Mouse (Mus musculus): ENCODE measurements around the gene Mterf1a. TPM values are rescaled to one million over a fixed set of nuclear protein-coding genes. Genes with fewer than 3 reads are reported as not detected.
"Not testable (repeated sequence)": the region's sequence is repeated elsewhere in the genome, so short reads cannot be mapped to it uniquely, and the experiment has no call there.

The Mterf1a gene
- polyA plus RNA-seq (2012; rRNA removed) = 1.4 TPM in 2 replicates

- 2% methylated on average over 10 of the region's 47 CpGs for WGBS
- peak in 1 of 2 experiments; percentile 13 for DNase-seq (ENCODE audit: low read depth in 1 of 2, low spot score in 2 of 2)
- H3K27me3 ChIP-seq (ENCODE audit: control insufficient read depth, insufficient read depth, low read length); H3K4me1 ChIP-seq (ENCODE audit: control insufficient read depth, insufficient read depth, insufficient read length); H3K36me3 ChIP-seq (ENCODE audit: control insufficient read depth, insufficient read depth, low read length); H3K27ac ChIP-seq (ENCODE audit: insufficient read depth, low read length): not testable (repeated sequence)
- H3K4me3 ChIP-seq (ENCODE audit: extremely low read depth, insufficient read depth, insufficient read length) = peak within 1 kb of the TSS; percentile 48
Measured at GRCm38 (mm10) chr5:3893459-3894293, at the start of gene Mterf1a. Gene Mterf1a (minus strand): TSS chr5:3893933.

GRCm38 (mm10) chr5:3943169-3943568 lies 49.4 kb upstream of the Mterf1a start:
- H3K4me3 ChIP-seq (ENCODE audit: extremely low read depth, insufficient read depth, insufficient read length) = not testable (repeated sequence)

GRCm38 (mm10) chr5:3941240-3941639 lies 47.5 kb upstream of the Mterf1a start:
- no peak for TF ChIP-seq POLR2A (IDR thresholded peaks at IDR 0.05; ENCODE audit: low read depth, low read length)
- TF ChIP-seq CTCF (IDR thresholded peaks at IDR 0.05; ENCODE audit: extremely low read depth, insufficient read depth, insufficient read length, insufficient replicate concordance) = no peak
- H3K4me1 ChIP-seq (ENCODE audit: control insufficient read depth, insufficient read depth, insufficient read length) = no peaks in the 10 kb centered on the region
- WGBS = 94% methylated on average over 2 of the region's 2 CpGs

More at GRCm38 (mm10) chr5:3943169-3943568, 49.4 kb upstream of the Mterf1a start:
- not testable (repeated sequence) for H3K27me3 ChIP-seq (ENCODE audit: control insufficient read depth, insufficient read depth, low read length); DNase-seq (ENCODE audit: low read depth in 1 of 2, low spot score in 2 of 2); H3K27ac ChIP-seq (ENCODE audit: insufficient read depth, low read length); H3K36me3 ChIP-seq (ENCODE audit: control insufficient read depth, insufficient read depth, low read length); H3K4me1 ChIP-seq (ENCODE audit: control insufficient read depth, insufficient read depth, insufficient read length)
- 94% methylated on average over 4 of the region's 4 CpGs for WGBS

GRCm38 (mm10) chr5:3939335-3939734 lies 45.6 kb upstream of the Mterf1a start:
- Histone ChIP-seq H3K27ac (ENCODE audit: insufficient read depth, low read length) (no peak overlapping the region), H3K36me3 (ENCODE audit: control insufficient read depth, insufficient read depth, low read length) (no peaks in the 10 kb centered on the region), H3K27me3 (ENCODE audit: control insufficient read depth, insufficient read depth, low read length) (no peaks in the 10 kb centered on the region), H3K4me1 (ENCODE audit: control insufficient read depth, insufficient read depth, insufficient read length) (no peaks in the 10 kb centered on the region), H3K4me3 (ENCODE audit: extremely low read depth, insufficient read depth, insufficient read length) (no peak overlapping the region)
- 94% methylated on average over 5 of the region's 5 CpGs for WGBS
- TF ChIP-seq CTCF (IDR thresholded peaks at IDR 0.05; ENCODE audit: extremely low read depth, insufficient read depth, insufficient read length, insufficient replicate concordance) (no peak), POLR2A (IDR thresholded peaks at IDR 0.05; ENCODE audit: low read depth, low read length) (no peak)
- no peak for DNase-seq (ENCODE audit: low read depth in 1 of 2, low spot score in 2 of 2)

More at GRCm38 (mm10) chr5:3941240-3941639, 47.5 kb upstream of the Mterf1a start:
- Histone ChIP-seq H3K36me3 (ENCODE audit: control insufficient read depth, insufficient read depth, low read length) (no peaks in the 10 kb centered on the region), H3K4me3 (ENCODE audit: extremely low read depth, insufficient read depth, insufficient read length) (no peak overlapping the region), H3K27ac (ENCODE audit: insufficient read depth, low read length) (no peak overlapping the region), H3K27me3 (ENCODE audit: control insufficient read depth, insufficient read depth, low read length) (no peaks in the 10 kb centered on the region)
- DNase-seq (ENCODE audit: low read depth in 1 of 2, low spot score in 2 of 2) = no peak

GRCm38 (mm10) chr5:3938905-3939304 lies 45.2 kb upstream of the Mterf1a start:
- Histone ChIP-seq H3K27ac (ENCODE audit: insufficient read depth, low read length) (no peak overlapping the region), H3K4me1 (ENCODE audit: control insufficient read depth, insufficient read depth, insufficient read length) (no peaks in the 10 kb centered on the region), H3K4me3 (ENCODE audit: extremely low read depth, insufficient read depth, insufficient read length) (no peak overlapping the region), H3K27me3 (ENCODE audit: control insufficient read depth, insufficient read depth, low read length) (no peaks in the 10 kb centered on the region), H3K36me3 (ENCODE audit: control insufficient read depth, insufficient read depth, low read length) (no peaks in the 10 kb centered on the region)
- 95% methylated on average over 3 of the region's 3 CpGs for WGBS
- no peak for DNase-seq (ENCODE audit: low read depth in 1 of 2, low spot score in 2 of 2)
- TF ChIP-seq CTCF (IDR thresholded peaks at IDR 0.05; ENCODE audit: extremely low read depth, insufficient read depth, insufficient read length, insufficient replicate concordance) (no peak), POLR2A (IDR thresholded peaks at IDR 0.05; ENCODE audit: low read depth, low read length) (no peak)

- Histone ChIP-seq H3K27ac (ENCODE audit: insufficient read depth, low read length) (no peak overlapping the region), H3K27me3 (ENCODE audit: control insufficient read depth, insufficient read depth, low read length) (no peaks in the 10 kb centered on the region), H3K4me3 (ENCODE audit: extremely low read depth, insufficient read depth, insufficient read length) (no peak overlapping the region), H3K4me1 (ENCODE audit: control insufficient read depth, insufficient read depth, insufficient read length) (no peaks in the 10 kb centered on the region), H3K36me3 (ENCODE audit: control insufficient read depth, insufficient read depth, low read length) (no peaks in the 10 kb centered on the region)
- DNase-seq (ENCODE audit: low read depth in 1 of 2, low spot score in 2 of 2) = no peak
- 92% methylated on average over 8 of the region's 8 CpGs for WGBS
- TF ChIP-seq POLR2A (IDR thresholded peaks at IDR 0.05; ENCODE audit: low read depth, low read length) (no peak), CTCF (IDR thresholded peaks at IDR 0.05; ENCODE audit: extremely low read depth, insufficient read depth, insufficient read length, insufficient replicate concordance) (no peak)
Measured at GRCm38 (mm10) chr5:3935778-3936554, 42.2 kb upstream of the Mterf1a start.

GRCm38 (mm10) chr5:3935266-3935665 lies 41.5 kb upstream of the Mterf1a start:
- H3K27me3 ChIP-seq (ENCODE audit: control insufficient read depth, insufficient read depth, low read length) = no peaks in the 10 kb centered on the region
- H3K27ac ChIP-seq (ENCODE audit: insufficient read depth, low read length) = no peak overlapping the region
- H3K4me3 ChIP-seq (ENCODE audit: extremely low read depth, insufficient read depth, insufficient read length) = no peak overlapping the region
- TF ChIP-seq CTCF (IDR thresholded peaks at IDR 0.05; ENCODE audit: extremely low read depth, insufficient read depth, insufficient read length, insufficient replicate concordance) (no peak), POLR2A (IDR thresholded peaks at IDR 0.05; ENCODE audit: low read depth, low read length) (no peak)
- H3K36me3 ChIP-seq (ENCODE audit: control insufficient read depth, insufficient read depth, low read length) = no peaks in the 10 kb centered on the region
- WGBS = 92% methylated on average over 5 of the region's 5 CpGs
- no peaks in the 10 kb centered on the region for H3K4me1 ChIP-seq (ENCODE audit: control insufficient read depth, insufficient read depth, insufficient read length)
- DNase-seq (ENCODE audit: low read depth in 1 of 2, low spot score in 2 of 2) = no peak
